Mouse (Mus musculus) heart, embryonic 12.5 days (tissue): ENCODE measurements at regions not wholly inside any gene's neighbourhood (a gene's known extent, or its start where the extent isn't known, plus 50 kb on each side); places are given as distances from the start of the nearest gene placed in this dataset.

Source experiments
- ATAC-seq: fragments of 200-750 bp; cut with Nextera tagmentation; 2 replicates; pipeline ENCODE4 v1.8.0; 2017; ENCODE audit warnings: moderate TSS enrichment, moderate library complexity; ENCODE audit not compliant: insufficient number of reproducible peaks, low FRiP score
- H3K27ac ChIP-seq: fragments of 300-500 bp; sonication (generic); 2 replicates; pipeline ENCODE4 v1.5.1; 2016; ENCODE audit warnings: mild to moderate bottlenecking, moderate library complexity; ENCODE audit not compliant: poor library complexity, severe bottlenecking
- H3K27me3 ChIP-seq: fragments of 300-500 bp; sonication (generic); replicated peaks from 2 replicates; pipeline ENCODE4 v1.6.1; 2016; ENCODE audit warnings: mild to moderate bottlenecking, moderate library complexity
- H3K36me3 ChIP-seq: fragments of 300-500 bp; sonication (generic); 2 replicates; pipeline ENCODE4 v1.6.1; 2016; ENCODE audit warnings: mild to moderate bottlenecking, moderate library complexity
- H3K4me1 ChIP-seq: fragments of 300-500 bp; sonication (generic); replicated peaks from 2 replicates; pipeline ENCODE4 v1.6.1; 2016; ENCODE audit warnings: mild to moderate bottlenecking
- H3K4me2 ChIP-seq: fragments of 300-500 bp; sonication (generic); 2 replicates; pipeline ENCODE4 v1.6.1; 2016; ENCODE audit warnings: mild to moderate bottlenecking, moderate library complexity
- H3K4me3 ChIP-seq: fragments of 300-500 bp; sonication (generic); 2 replicates; pipeline ENCODE4 v1.5.1; 2016; ENCODE audit warnings: mild to moderate bottlenecking
- H3K9ac ChIP-seq: fragments of 300-500 bp; sonication (generic); 2 replicates; pipeline ENCODE4 v1.6.1; 2016; ENCODE audit warnings: mild to moderate bottlenecking, moderate library complexity
- H3K9me3 ChIP-seq: fragments of 300-500 bp; sonication (generic); replicated peaks from 2 replicates; pipeline ENCODE4 v1.6.1; 2016; ENCODE audit warnings: mild to moderate bottlenecking, moderate library complexity
- WGBS: fragments of 180-500 bp; shearing (Covaris S2); methylation state at CpG from one replicate; pipeline ENCODE4 v1.1.7; 2016; 5-methylcytosine and 5-hydroxymethylcytosine counted together

DNA sequence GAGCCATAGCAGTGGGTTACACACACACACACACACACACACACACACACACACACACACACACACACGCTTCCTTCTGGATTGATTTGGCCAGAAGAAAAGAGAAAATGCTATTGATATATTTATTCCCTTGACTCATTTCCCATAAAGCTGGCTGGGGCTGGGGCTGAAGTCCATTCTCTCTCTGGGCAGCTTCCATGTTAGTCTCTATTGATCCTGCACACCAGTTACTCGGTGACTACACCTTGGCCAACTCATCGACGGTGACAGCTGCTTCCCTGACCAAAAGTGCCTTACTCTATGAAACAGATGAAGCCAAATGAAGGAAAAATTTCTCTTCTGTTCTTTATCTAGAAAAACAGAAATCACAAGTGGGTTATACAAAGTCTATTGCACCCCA lies 82.1 kb downstream of the Snx18 start:
- ATAC-seq = no peak
- H3K27me3 ChIP-seq = no peaks in the 10 kb centered on the region
- WGBS = 64% methylated on average over 4 of the region's 4 CpGs
- H3K36me3 ChIP-seq = no peaks in the 10 kb centered on the region
- peaks cover 4% of the 10 kb centered on the region; the same call in 1 of the 2 replicates for H3K4me1 ChIP-seq
- no peaks in the 10 kb centered on the region for H3K9me3 ChIP-seq
- H3K27ac ChIP-seq = no peak overlapping the region
- H3K4me2 ChIP-seq = no peak overlapping the region
- H3K9ac ChIP-seq = no peak overlapping the region
- H3K4me3 ChIP-seq = no peak overlapping the region

DNA sequence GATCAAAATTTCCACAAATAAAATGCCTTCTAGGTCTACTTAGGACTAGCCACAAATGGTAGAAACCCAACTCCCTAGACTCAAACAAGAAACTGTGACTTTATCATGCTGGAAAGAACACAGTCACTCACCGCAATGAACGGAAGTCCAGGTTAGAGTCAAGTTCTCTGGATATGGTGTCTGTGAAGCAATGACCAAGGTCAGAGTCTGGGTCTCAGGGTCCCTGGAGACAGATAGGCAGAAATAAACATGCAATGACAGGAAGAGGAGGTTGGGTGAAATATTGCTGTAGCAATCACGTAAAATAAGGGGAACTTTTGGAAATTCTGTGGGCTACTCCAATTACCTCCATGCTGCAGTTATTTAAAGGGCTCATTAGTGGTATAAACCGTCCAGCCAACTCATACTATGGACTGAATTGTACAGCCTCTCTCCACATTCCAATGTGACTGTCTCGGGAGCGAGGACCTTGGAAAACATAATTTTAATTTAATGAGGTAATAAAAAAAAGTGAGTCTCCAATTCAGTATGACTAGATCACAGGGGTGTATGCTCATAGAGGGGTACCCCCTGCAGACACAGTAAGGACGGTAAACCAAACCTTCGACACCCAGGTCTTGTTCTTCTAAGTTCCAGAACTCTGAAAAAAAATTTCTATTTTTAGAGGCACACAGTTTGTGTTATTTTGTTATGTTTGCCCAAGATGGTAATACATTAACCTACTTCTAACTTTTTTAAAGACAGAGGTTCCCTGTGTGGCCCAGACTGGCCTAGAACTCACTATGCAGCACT lies 83.5 kb downstream of the Snx18 start:
- Histone ChIP-seq H3K27ac (no peak overlapping the region), H3K9me3 (no peaks in the 10 kb centered on the region), H3K36me3 (no peaks in the 10 kb centered on the region), H3K27me3 (no peaks in the 10 kb centered on the region), H3K9ac (no peak overlapping the region), H3K4me2 (no peak overlapping the region), H3K4me1 (peaks cover 4% of the 10 kb centered on the region; the same call in 1 of the 2 replicates), H3K4me3 (no peak overlapping the region)
- WGBS = 76% methylated on average over 8 of the region's 8 CpGs
- no peak for ATAC-seq

DNA sequence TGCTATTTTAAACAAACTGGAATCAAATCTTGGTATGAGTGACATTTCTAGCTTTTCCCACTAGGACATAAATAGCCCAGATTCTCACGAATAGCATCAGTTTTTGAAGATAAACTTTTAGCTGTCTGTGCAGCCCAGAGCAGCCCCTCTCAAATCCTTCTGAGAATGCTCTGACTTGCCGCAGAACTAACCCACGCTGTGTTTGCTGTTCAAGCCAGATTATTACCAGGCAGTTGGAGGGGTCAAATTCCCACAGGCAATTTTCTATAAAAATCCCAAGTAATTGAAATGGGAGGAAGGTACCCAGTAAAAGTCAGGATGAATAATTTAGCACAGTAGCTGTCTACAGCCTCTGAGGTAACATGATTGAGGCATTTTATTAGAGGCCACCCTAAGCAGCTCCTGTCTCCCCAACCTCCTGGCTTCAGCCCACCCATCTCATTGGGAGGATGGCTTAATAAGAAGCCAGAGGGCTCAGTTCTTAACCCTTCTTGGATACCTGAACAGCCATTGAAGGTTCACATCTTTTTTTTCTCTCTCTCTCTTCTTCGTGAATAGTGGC lies 84.4 kb downstream of the Snx18 start:
- H3K4me1 ChIP-seq = peaks cover 4% of the 10 kb centered on the region; the same call in 1 of the 2 replicates
- H3K4me3 ChIP-seq = no peak overlapping the region
- ATAC-seq = no peak
- no peak overlapping the region for H3K4me2 ChIP-seq
- 56% methylated on average over 4 of the region's 4 CpGs for WGBS
- no peaks in the 10 kb centered on the region for H3K27me3 ChIP-seq
- H3K36me3 ChIP-seq = no peaks in the 10 kb centered on the region
- H3K9ac ChIP-seq = no peak overlapping the region
- no peaks in the 10 kb centered on the region for H3K9me3 ChIP-seq
- H3K27ac ChIP-seq = no peak overlapping the region

DNA sequence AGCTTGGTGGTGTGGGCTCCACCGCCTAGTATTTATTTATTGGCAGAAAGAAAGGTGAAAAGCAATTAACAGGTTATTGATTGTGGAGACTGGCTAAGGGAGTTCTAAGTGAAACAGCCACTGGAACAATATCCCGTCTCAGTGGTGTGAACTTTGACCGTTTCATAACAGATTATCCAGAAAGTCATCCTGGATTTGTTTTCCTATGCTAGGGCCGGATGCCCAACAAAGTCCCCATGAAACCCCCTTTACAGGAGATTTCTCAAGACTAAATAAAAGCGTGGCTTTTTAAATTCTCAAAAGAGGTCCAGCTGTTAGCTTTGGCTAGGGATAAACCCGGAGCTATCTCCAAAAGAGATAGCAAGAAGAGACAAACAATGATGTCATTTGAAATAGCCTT lies 91.4 kb downstream of the Snx18 start:
- no peak overlapping the region for H3K4me2 ChIP-seq
- H3K9ac ChIP-seq = no peak overlapping the region
- H3K36me3 ChIP-seq = no peaks in the 10 kb centered on the region
- H3K27ac ChIP-seq = no peak overlapping the region; the same call in 1 of the 2 replicates
- no peaks in the 10 kb centered on the region for H3K9me3 ChIP-seq
- no peak for ATAC-seq
- H3K4me3 ChIP-seq = no peak overlapping the region
- H3K4me1 ChIP-seq = peaks cover 11% of the 10 kb centered on the region; the same call in 1 of the 2 replicates
- WGBS = 58% methylated on average over 6 of the region's 6 CpGs
- no peaks in the 10 kb centered on the region for H3K27me3 ChIP-seq

DNA sequence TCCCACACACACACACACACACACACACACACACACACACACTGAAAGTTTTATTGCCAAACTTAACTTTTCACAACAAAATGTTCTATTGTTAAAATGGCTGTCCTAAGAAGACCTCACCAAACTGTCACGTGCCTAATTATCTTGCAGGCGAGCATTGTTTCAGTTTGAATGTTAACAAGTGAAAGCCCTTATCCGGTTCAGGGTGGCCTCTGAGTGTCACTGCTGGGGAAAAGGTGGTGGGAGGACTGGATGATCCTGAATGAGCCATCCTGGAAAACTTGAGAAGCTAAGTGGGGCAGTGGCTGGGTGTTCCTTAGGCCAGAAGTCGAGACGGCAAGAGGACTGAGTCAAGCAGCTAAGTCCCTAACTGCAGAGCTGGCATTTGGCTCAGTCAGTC lies 94.9 kb downstream of the Snx18 start:
- Histone ChIP-seq H3K36me3 (no peaks in the 10 kb centered on the region), H3K4me1 (peaks cover 11% of the 10 kb centered on the region; the same call in 1 of the 2 replicates), H3K9ac (no peak overlapping the region), H3K4me3 (no peak overlapping the region), H3K27me3 (no peaks in the 10 kb centered on the region), H3K4me2 (no peak overlapping the region), H3K9me3 (no peaks in the 10 kb centered on the region), H3K27ac (no peak overlapping the region)
- no peak for ATAC-seq
- 65% methylated on average over 5 of the region's 5 CpGs for WGBS

DNA sequence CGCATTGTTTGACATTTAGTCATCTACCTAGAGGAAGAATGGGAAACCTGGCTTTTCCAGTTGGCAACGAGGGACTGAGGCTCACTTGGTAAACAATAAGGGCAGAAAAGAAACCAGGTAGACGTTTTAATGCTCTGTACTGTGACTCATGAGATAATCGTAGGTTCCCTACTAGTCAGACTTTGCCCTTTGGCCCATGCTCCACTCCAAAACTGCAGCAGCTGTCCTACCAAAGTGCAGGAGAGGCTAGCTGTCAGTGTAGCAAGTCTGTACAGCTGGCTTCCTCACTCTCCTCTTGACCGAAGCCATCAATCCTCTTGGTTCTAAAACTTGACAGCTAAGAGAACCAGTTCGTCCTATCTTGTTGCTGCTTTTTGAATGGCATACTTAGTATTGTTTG lies 100.2 kb downstream of the Snx18 start:
- no peak for ATAC-seq
- Histone ChIP-seq H3K9ac (no peak overlapping the region), H3K36me3 (no peaks in the 10 kb centered on the region), H3K27ac (no peak overlapping the region), H3K27me3 (no peaks in the 10 kb centered on the region), H3K9me3 (no peaks in the 10 kb centered on the region), H3K4me1 (peaks cover 7% of the 10 kb centered on the region; the same call in 1 of the 2 replicates), H3K4me3 (no peak overlapping the region), H3K4me2 (no peak overlapping the region)
- 80% methylated on average over 6 of the region's 6 CpGs for whole genome bisulfite sequencing

DNA sequence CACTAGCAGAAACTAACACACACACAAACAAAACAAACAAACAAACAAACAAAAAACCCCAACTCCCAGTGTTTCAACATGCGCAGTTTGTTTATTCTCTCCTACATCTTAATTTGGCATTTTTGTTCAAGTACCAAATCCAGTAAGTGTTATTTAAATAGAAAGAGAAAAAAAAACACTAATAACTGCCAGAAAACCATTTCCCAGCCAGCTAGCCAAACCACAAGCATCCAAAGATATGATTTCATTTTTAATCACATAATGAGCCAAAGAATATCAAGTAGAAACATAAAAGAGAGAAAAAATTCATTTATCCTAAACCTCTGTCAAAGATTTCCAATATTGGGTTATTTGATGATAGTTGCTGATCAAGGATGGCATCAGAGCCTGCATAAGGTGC lies 102.3 kb downstream of the Snx18 start:
- H3K9me3 ChIP-seq = no peaks in the 10 kb centered on the region
- H3K4me1 ChIP-seq = peaks cover 7% of the 10 kb centered on the region; the same call in 1 of the 2 replicates
- no peaks in the 10 kb centered on the region for H3K27me3 ChIP-seq
- no peaks in the 10 kb centered on the region for H3K36me3 ChIP-seq
- no peak overlapping the region for H3K4me3 ChIP-seq
- no peak for ATAC-seq
- no peak overlapping the region for H3K27ac ChIP-seq
- no peak overlapping the region for H3K9ac ChIP-seq
- H3K4me2 ChIP-seq = no peak overlapping the region
- WGBS = 92% methylated on average over 1 of the region's 1 CpGs

DNA sequence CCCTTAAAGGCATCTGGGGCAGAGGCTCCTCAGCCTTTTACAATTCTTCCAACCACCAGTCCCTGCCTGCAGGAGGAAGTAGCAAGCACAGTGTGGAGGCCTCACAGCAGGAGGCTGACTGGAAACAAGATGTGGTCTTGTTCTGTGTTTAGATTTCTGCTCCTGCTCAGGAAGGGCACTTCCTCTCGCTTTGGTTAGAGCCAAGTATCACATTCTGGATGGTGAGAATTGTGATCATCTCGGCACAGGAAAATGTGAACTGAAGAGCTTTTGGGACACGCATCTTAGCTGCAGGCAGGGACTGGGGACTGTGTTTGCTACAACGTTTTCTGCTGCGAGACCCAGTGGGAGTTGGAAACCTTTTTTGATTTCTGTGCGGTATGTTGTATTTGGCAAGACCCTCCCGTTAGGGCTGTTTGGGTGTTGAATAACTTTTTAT lies 103.2 kb downstream of the Snx18 start:
- peak; percentile 59 for ATAC-seq
- WGBS = 24% methylated on average over 7 of the region's 7 CpGs
- Histone ChIP-seq H3K9me3 (no peaks in the 10 kb centered on the region), H3K36me3 (no peaks in the 10 kb centered on the region), H3K9ac (no peak overlapping the region), H3K4me1 (peaks cover 7% of the 10 kb centered on the region; the same call in 1 of the 2 replicates), H3K27me3 (no peaks in the 10 kb centered on the region), H3K4me3 (no peak overlapping the region), H3K4me2 (no peak overlapping the region), H3K27ac (peak overlapping the region; percentile 24)

DNA sequence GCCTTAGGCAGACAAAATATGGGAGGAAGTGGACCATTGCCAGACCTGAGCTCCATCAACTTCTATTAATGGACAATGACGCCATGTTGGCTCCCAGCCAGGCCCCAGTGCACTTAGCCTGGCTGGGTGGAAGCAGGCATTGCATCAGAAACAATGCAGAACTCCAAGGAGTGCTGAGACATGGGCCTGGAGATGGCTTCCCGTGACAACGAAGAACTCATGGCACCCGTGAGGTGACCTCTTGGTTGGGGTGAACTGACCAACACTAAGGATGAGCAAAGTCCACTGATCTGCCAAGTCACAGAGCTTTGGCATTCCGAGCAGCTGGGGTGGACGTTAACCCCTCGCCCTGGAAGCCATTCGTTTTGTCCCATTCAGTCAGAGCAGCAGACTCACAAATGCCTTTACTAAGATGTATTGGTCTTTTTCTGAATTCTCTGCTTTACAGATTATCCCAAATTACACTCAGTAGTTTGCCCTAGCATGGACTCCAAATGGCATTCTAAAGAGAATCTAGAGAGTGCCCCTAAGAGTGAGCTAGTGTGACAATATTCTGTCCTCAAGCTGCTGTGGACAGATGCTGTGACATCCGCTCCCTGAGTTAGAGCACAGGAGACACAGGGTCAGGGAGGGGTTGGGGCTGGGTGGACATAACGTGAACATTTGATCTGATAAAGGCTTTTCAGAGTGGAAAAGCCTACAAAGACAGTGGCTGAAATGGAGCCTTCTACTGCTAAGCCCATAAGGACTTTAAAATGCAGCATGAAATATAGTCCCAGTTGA lies 108.8 kb downstream of the Snx18 start:
- Histone ChIP-seq H3K27me3 (no peaks in the 10 kb centered on the region), H3K27ac (peak overlapping the region; percentile 84), H3K4me2 (no peak overlapping the region), H3K4me1 (peaks cover 16% of the 10 kb centered on the region), H3K36me3 (no peaks in the 10 kb centered on the region), H3K9ac (no peak overlapping the region), H3K4me3 (no peak overlapping the region), H3K9me3 (no peaks in the 10 kb centered on the region)
- peak; percentile 87 for ATAC-seq
- 48% methylated on average over 10 of the region's 10 CpGs for WGBS

DNA sequence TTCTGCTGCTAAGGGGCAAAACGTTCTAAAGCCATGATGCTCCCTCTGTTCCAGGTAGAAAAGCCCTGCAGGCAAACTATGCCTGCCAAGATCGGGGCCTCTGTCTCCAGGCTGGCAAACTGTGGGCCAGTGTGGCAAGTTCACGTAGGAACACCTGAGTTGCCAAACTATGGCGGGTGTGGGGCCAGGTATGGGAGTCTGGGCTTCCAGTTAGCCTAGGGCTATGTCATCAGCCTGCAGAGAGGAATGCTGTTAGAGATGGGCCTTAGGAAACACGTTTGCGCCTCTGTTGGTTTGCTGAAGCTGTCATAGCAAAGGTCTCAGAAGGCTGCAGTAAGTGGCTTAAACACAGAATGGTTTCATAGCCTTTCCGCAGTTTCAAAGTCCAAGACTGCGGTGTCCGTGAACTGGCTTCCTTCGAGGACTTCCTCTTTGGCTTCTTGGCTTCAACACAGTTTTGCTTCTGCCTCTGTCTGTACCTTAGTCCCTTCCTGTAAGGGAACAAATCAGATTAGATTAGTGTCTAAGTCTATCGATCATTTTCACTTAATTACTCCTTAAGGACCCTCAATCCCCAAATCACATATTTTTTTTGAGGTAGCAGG lies 110.1 kb downstream of the Snx18 start:
- Histone ChIP-seq H3K36me3 (no peaks in the 10 kb centered on the region), H3K27me3 (no peaks in the 10 kb centered on the region), H3K27ac (no peak overlapping the region), H3K4me2 (no peak overlapping the region), H3K9me3 (no peaks in the 10 kb centered on the region), H3K4me3 (no peak overlapping the region), H3K4me1 (peaks cover 16% of the 10 kb centered on the region), H3K9ac (no peak overlapping the region)
- 78% methylated on average over 11 of the region's 11 CpGs for WGBS
- no peak for ATAC-seq

DNA sequence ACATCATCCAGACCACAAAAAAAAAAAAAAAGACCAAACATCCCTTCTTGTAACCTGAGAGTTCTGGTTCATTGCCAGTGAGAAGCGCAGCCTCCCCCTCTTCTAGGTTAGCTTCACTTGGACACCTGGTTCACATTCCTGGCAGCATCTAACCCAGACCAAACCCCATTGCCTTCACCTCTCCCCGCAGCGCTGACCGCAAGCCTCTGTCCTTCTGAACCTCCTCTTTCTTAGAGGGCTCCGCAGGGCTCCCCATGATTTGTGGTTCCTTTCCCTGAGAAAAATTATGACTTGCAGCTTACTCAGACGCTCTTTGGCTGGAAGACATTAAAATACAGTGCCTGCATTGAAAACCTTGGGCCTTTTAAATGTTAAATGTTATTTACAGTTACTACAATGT lies 115.8 kb downstream of the Snx18 start:
- Histone ChIP-seq H3K4me3 (no peak overlapping the region), H3K36me3 (no peaks in the 10 kb centered on the region), H3K27ac (no peak overlapping the region), H3K9me3 (no peaks in the 10 kb centered on the region), H3K9ac (no peak overlapping the region), H3K4me1 (0 out of 2 replicates have a peak, but pooled peaks cover 4% of the 10 kb centered on the region), H3K27me3 (no peaks in the 10 kb centered on the region), H3K4me2 (no peak overlapping the region)
- ATAC-seq = no peak
- WGBS = 86% methylated on average over 6 of the region's 6 CpGs
